Mouse (Mus musculus) hindbrain, embryonic 14.5 days (tissue): ENCODE data around the gene Akap1. TPM values are rescaled to one million over a fixed set of nuclear protein-coding genes. Genes with fewer than 3 reads are reported as not detected.

ENCODE experiments used
- ATAC-seq: fragments of 200-750 bp; cut with Nextera tagmentation; 2 replicates; pipeline ENCODE4 v1.8.0; 2017; ENCODE audit warnings: moderate number of reproducible peaks, mild to moderate bottlenecking, moderate TSS enrichment, moderate library complexity; ENCODE audit not compliant: low FRiP score
- DNase-seq: peaks from one replicate; pipeline ENCODE4 v3.0.0-alpha.2; 2015; ENCODE audit warnings: low spot score
- H3K27ac ChIP-seq: fragments of 300-500 bp; sonication (generic); 2 replicates; pipeline ENCODE4 v1.5.1; 2014; ENCODE audit warnings: mild to moderate bottlenecking, moderate library complexity
- H3K27me3 ChIP-seq: fragments of 300-500 bp; sonication (generic); 2 replicates; pipeline ENCODE4 v1.6.1; 2014; ENCODE audit warnings: mild to moderate bottlenecking, low read length, mixed read lengths; ENCODE audit not compliant: control insufficient read depth, insufficient read depth
- H3K36me3 ChIP-seq: fragments of 300-500 bp; sonication (generic); replicated peaks from 2 replicates; pipeline ENCODE4 v1.6.1; 2014; ENCODE audit not compliant: control insufficient read depth, insufficient read depth
- H3K4me1 ChIP-seq: fragments of 300-500 bp; sonication (generic); replicated peaks from 2 replicates; pipeline ENCODE4 v1.6.1; 2014; ENCODE audit warnings: antibody characterized with exemption, low read length, mixed read lengths; ENCODE audit not compliant: control insufficient read depth, insufficient read depth
- H3K4me2 ChIP-seq: fragments of 300-500 bp; sonication (generic); replicated peaks from 2 replicates; pipeline ENCODE4 v1.6.1; 2014; ENCODE audit warnings: mild to moderate bottlenecking, moderate library complexity
- H3K4me3 ChIP-seq: fragments of 300-500 bp; sonication (generic); replicated peaks from 2 replicates; pipeline ENCODE4 v1.5.1; 2014; ENCODE audit warnings: mild to moderate bottlenecking, low read length
- H3K9ac ChIP-seq: fragments of 300-500 bp; sonication (generic); 2 replicates; pipeline ENCODE4 v1.6.1; 2014
- H3K9me3 ChIP-seq: fragments of 300-500 bp; sonication (generic); 2 replicates; pipeline ENCODE4 v1.6.1; 2016; ENCODE audit warnings: low read length; ENCODE audit not compliant: control insufficient read depth
- whole genome bisulfite sequencing: fragments of 180-500 bp; shearing (Covaris S2); extraction: QIAGEN DNeasy Blood & Tissue Kit; methylation state at CpG from one replicate; pipeline ENCODE4 v1.1.7; 2014; 5-methylcytosine and 5-hydroxymethylcytosine counted together
- polyA plus RNA-seq: library from polyadenylated mRNA; unstranded; fragments of >200 nt; fragmentation: Nextera tagmentation; extraction: Ambion mirVana; gene quantifications from 2 replicates; pipeline ENCODE4 v1.2.1, GENCODE M21; 2014

The Akap1 gene
- polyA plus RNA-seq, 1 experiment from 2014 or later = 26.0 TPM

DNA sequence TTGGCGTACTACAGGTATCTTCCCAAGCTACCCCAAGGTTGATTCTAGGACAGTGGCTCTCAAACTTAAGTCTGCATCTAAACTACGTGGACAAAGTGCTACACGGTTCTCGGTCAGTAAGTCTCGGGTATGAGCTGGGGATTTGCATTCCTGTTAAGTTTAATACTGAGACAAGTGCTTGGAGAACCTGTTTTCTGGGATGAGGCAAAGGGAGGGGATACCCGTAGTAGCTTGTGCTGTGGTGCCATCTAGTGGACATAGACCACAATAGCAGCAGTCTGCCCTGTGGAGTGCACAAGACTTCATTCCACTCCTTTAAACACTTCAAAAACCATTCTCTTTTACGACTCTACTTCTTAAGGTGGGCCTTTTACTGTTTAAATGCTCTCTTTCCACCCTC, 41.4 kb downstream of the Akap1 start:
- peaks cover 20% of the 10 kb centered on the region for H3K4me1 ChIP-seq
- H3K36me3 ChIP-seq = no peaks in the 10 kb centered on the region
- 0 out of 2 replicates have a peak overlapping the region, but pooled peaks have one; percentile 32 for H3K9ac ChIP-seq
- H3K4me2 ChIP-seq = peak overlapping the region; percentile 53
- H3K9me3 ChIP-seq = no peaks in the 10 kb centered on the region
- H3K27me3 ChIP-seq = no peaks in the 10 kb centered on the region
- ATAC-seq (peak; percentile 39; the same call in 1 of the 2 replicates), DNase-seq (peak; percentile 96)
- H3K4me3 ChIP-seq = peak overlapping the region; percentile 6; the same call in 1 of the 2 replicates
- 4% methylated on average over 7 of the region's 7 CpGs for WGBS
- H3K27ac ChIP-seq = peak overlapping the region; percentile 21; the same call in 1 of the 2 replicates

DNA sequence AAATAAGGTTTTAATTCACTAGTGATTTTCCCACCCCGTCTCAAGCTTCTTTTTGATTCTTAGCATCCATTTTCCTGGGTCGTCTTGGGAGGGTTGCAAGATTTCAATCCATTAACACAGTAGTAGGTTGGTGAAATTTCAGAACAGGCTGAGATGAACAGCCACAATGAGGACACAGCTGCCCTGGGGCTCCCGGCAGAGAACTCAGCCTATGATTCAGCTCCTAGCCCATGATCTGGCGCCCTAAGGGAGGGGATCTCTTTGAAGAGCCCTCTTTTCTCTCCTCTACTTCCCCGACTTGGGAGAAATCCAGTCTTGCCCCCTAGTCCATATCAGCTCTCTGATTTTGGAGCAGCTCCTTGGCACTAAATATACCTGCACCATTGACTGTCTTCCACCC, 41.9 kb downstream of the Akap1 start:
- Histone ChIP-seq H3K27me3 (no peaks in the 10 kb centered on the region), H3K4me3 (peak overlapping the region; percentile 6; the same call in 1 of the 2 replicates), H3K4me2 (peak overlapping the region; percentile 53), H3K9me3 (no peaks in the 10 kb centered on the region), H3K27ac (peak overlapping the region; percentile 21; the same call in 1 of the 2 replicates), H3K4me1 (peaks cover 20% of the 10 kb centered on the region), H3K9ac (peak overlapping the region; percentile 32; the same call in 1 of the 2 replicates), H3K36me3 (no peaks in the 10 kb centered on the region)
- ATAC-seq (no peak), DNase-seq (peak; percentile 40)
- 17% methylated on average over 5 of the region's 5 CpGs for WGBS

DNA sequence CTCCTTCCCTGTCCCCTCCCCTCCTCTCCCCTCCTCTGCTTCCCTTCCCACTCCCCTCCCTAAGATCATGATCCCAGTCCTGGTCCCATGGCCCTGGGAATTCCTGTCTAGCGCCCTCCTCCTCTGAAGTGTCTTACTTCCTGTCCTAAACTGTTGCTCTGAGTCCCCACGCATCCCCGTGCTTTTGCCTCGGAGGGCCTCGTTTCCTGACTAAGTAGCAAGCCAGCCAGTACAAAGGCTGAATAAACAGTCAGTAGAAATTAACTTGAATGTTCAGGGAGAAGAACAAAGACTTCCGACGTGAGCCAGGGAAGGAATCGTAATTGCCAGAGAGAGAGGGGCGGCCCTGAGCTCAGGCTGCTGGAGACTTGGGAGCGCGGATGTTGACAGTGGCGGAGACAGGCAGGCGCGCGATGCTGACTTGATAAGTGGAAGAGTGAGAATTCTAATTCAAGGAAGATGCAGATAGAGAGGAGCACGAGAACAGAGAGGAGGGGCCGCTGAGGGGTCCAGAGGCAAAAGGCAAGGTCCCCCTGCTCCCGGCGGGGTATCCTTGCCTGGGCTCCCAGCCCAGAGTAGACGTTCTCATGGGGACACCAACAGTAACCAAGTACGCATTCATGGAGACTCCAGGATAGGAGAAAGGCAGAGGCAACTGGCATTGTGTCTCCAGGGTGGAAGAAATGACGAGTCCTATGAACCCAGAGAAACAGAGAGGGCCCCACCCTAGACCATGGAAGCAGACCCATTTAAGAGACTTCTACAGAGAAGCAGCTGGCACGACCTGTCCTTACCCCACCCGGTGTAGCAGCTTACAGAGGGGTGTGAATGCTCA, 43.4 kb downstream of the Akap1 start:
- ATAC-seq = peak; percentile 68; the same call in 1 of the 2 replicates
- H3K9ac ChIP-seq = peak overlapping the region; percentile 3; the same call in 1 of the 2 replicates
- no peaks in the 10 kb centered on the region for H3K27me3 ChIP-seq
- H3K27ac ChIP-seq = peak overlapping the region; percentile 74
- H3K4me2 ChIP-seq = peak overlapping the region; percentile 31
- WGBS = 6% methylated on average over 24 of the region's 24 CpGs
- H3K4me3 ChIP-seq = no peak overlapping the region
- DNase-seq = peak; percentile 64
- H3K36me3 ChIP-seq = no peaks in the 10 kb centered on the region
- H3K4me1 ChIP-seq = peaks cover 20% of the 10 kb centered on the region
- H3K9me3 ChIP-seq = no peaks in the 10 kb centered on the region

- peak overlapping the region; percentile 74 for H3K27ac ChIP-seq
- ATAC-seq (no peak), DNase-seq (no peak)
- no peak overlapping the region for H3K4me3 ChIP-seq
- no peaks in the 10 kb centered on the region for H3K27me3 ChIP-seq
- H3K9ac ChIP-seq = no peak overlapping the region
- WGBS = 8% methylated on average over 6 of the region's 6 CpGs
- peaks cover 20% of the 10 kb centered on the region for H3K4me1 ChIP-seq
- H3K4me2 ChIP-seq = peak overlapping the region; percentile 31; the same call in 1 of the 2 replicates
- no peaks in the 10 kb centered on the region for H3K36me3 ChIP-seq
- no peaks in the 10 kb centered on the region for H3K9me3 ChIP-seq
These were observed 44.1 kb downstream of the Akap1 start for GRCm38 (mm10) chr11:88820253-88820652.

- Histone ChIP-seq H3K4me2 (no peak overlapping the region), H3K4me3 (no peak overlapping the region), H3K27ac (no peak overlapping the region), H3K27me3 (no peaks in the 10 kb centered on the region), H3K36me3 (no peaks in the 10 kb centered on the region), H3K9ac (no peak overlapping the region), H3K4me1 (peaks cover 13% of the 10 kb centered on the region), H3K9me3 (no peaks in the 10 kb centered on the region)
- DNase-seq (no peak), ATAC-seq (no peak)
- WGBS = 73% methylated on average over 5 of the region's 5 CpGs
These were observed 47.3 kb downstream of the Akap1 start for GRCm38 (mm10) chr11:88817061-88817460.

DNA sequence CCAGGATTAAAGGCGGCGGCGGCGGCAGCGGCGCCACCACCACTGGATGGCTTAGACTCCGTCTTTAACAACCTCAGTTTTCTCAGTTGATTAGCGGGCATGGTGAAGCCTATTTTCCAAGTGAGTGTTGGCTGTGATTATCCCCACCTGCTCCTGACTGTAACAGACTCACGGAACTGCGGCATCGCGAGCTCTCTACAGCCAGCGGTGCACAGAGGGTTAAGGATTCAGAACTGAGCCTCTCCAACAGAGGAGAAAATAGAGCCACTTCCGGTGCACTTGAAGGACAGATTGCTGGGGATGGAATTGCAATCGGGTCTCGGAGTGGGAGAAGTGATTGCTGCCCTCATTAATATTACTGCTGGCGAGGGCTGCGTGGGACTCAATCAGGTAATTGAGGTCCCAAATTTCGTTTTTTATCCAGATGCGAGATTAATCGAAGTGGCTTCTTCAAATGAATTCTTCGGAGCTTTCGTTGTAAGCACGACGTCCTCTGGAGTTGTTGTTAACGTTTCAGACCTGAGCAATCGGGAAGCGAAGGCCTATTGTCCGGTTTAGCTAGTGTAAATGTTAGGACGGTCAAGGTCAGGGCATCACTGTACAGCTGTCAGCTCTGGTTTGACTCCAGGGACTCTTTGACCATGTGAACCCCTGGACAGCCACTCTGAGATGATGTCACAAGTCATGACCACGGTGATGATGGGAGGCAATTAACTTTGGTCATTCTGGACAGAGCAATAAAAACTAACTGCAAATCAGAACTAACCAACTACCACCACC, 61.0 kb downstream of the Akap1 start:
- H3K4me1 ChIP-seq = no peaks in the 10 kb centered on the region
- no peak overlapping the region for H3K9ac ChIP-seq
- H3K4me3 ChIP-seq = no peak overlapping the region
- H3K9me3 ChIP-seq = no peaks in the 10 kb centered on the region
- H3K27ac ChIP-seq = no peak overlapping the region
- ATAC-seq (no peak), DNase-seq (no peak)
- H3K27me3 ChIP-seq = no peaks in the 10 kb centered on the region
- no peaks in the 10 kb centered on the region for H3K36me3 ChIP-seq
- peak overlapping the region; percentile 22 for H3K4me2 ChIP-seq
- 60% methylated on average over 31 of the region's 31 CpGs for WGBS

DNA sequence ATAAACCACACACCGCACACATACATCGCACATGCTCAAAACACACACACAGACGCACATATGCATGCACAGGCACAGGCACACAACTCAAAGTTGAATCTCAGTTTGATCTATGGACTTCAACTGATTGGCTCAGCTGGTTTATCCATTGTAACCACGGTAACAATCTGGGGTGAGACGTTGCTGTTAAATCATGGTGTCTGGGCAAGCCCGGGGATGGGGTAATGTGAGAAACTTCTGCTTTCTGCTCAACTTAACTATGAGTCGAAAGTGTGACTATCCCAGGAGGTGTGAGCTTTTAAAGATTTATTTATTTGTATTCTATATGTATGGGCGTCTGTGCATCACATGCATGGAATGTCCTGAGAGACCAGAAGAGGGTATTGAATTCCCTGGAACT, 68.2 kb downstream of the Akap1 start:
- H3K9ac ChIP-seq = no peak overlapping the region
- no peaks in the 10 kb centered on the region for H3K4me1 ChIP-seq
- no peak overlapping the region for H3K27ac ChIP-seq
- no peak for DNase-seq
- 94% methylated on average over 8 of the region's 8 CpGs for WGBS
- H3K9me3 ChIP-seq = no peaks in the 10 kb centered on the region
- H3K36me3 ChIP-seq = no peaks in the 10 kb centered on the region
- ATAC-seq = no peak
- no peak overlapping the region for H3K4me3 ChIP-seq
- no peak overlapping the region for H3K4me2 ChIP-seq
- no peaks in the 10 kb centered on the region for H3K27me3 ChIP-seq

GRCm38 (mm10) chr11:88789893-88790292, 74.5 kb downstream of the Akap1 start:
- Histone ChIP-seq H3K4me2 (no peak overlapping the region), H3K36me3 (no peaks in the 10 kb centered on the region), H3K27ac (no peak overlapping the region), H3K4me3 (no peak overlapping the region), H3K4me1 (no peaks in the 10 kb centered on the region), H3K27me3 (no peaks in the 10 kb centered on the region), H3K9me3 (no peaks in the 10 kb centered on the region), H3K9ac (no peak overlapping the region)
- DNase-seq (no peak), ATAC-seq (no peak)
- 70% methylated on average over 2 of the region's 2 CpGs for WGBS

GRCm38 (mm10) chr11:88786816-88787215, 77.6 kb downstream of the Akap1 start:
- 88% methylated on average over 7 of the region's 7 CpGs for WGBS
- Histone ChIP-seq H3K4me3 (no peak overlapping the region), H3K27ac (no peak overlapping the region), H3K9ac (no peak overlapping the region), H3K9me3 (no peaks in the 10 kb centered on the region), H3K4me2 (no peak overlapping the region), H3K4me1 (no peaks in the 10 kb centered on the region), H3K36me3 (no peaks in the 10 kb centered on the region), H3K27me3 (no peaks in the 10 kb centered on the region)
- no peak for DNase-seq
- no peak for ATAC-seq
